Mouse (Mus musculus) liver, adult 2 months (tissue): ENCODE measurements around the gene Cacna2d3.

Experiments
- CTCF ChIP-seq: fragments of 200-500 bp; IDR thresholded peaks from 2 replicates; pipeline ENCODE4 v1.5.1; 2011; ENCODE audit warnings: low read depth, low read length, control low read depth
- POLR2A ChIP-seq: fragments of 200-500 bp; IDR thresholded peaks from 2 replicates; pipeline ENCODE4 v1.6.1; 2011; ENCODE audit warnings: low read length, control low read depth; ENCODE audit not compliant: insufficient read depth; ENCODE audit errors: extremely low read depth

DNA sequence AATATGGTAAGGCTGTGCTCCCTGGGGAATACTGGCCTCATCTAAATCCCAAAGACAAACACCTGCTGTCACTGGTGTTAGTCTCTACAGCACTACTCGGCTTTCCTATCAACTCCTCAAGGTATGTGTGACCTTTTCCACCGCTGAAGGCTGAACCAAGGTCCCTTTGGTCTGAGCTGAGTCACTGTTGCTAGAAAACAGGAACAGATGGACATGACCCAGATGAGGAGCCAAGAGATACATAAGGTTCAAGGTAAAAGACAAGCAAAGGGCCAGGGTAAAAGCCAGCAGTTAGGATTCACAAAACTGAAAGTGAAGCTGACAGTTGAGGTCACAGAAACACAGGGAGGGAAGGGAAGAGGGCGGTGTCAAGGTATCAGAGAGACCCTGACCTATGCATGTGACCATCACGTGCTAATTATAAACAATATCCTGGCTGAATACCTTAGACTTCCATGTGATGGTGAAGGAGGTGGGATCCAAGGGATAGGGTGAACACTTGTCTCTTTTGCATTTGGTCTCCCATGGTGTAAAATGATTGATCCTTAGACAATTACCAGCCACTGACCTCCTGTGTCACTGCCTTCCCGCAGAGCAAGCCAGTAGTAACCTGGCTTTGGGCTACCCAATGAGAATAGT lies 288.5 kb downstream of the Cacna2d3 start:
- TF ChIP-seq POLR2A (no peak), CTCF (no peak)
